In genomic region chr10:22648702-22649101, GRCm38 (mm10) we compare ENCODE assay signal across 21 mouse cellular contexts. TPM values are rescaled to one million over a fixed set of nuclear protein-coding genes. Genes with fewer than 3 reads are reported as not detected.
DNase-seq lines count a peak whose midpoint lies in the region; ATAC-seq and TF ChIP-seq lines count a peak whose summit lies in the region.
"Had no signal": no experiment of that assay in that cellular context is flagged by ENCODE, and none has a peak within 500 bp of the region (broad histone marks: within the 10 kb centered on the region; RNA-seq: fewer than 3 reads in every experiment).

No protein-coding gene starts in this region.

- peak; percentile 46 for DNase-seq in gastrocnemius, adult 2 months
- no peak for DNase-seq in gastrocnemius, postnatal 4 days (ENCODE audit: low spot score in 2 of 2)
- DNase-seq in kidney, adult 18-20 months, result peak; percentile 78
- peak; percentile 75 for DNase-seq in kidney, postnatal 14 days
- no peak for DNase-seq in lung, postnatal 0 days (ENCODE audit: low spot score)
- DNase-seq in layer of hippocampus, adult 2 months (ENCODE audit: low spot score in 2 of 2), result no peak
- DNase-seq: adrenal gland, postnatal 10 days; cerebellum, adult 2 months; heart, adult 2 months; layer of hippocampus, postnatal 36 days; lung, adult 18-20 months; midbrain, embryonic 14.5 days; retina, postnatal 1 day; right cerebral cortex, postnatal 4 days; thymus, adult 18-20 months had no signal

- no peak for ATAC-seq in embryonic facial prominence, embryonic 15.5 days (ENCODE audit: insufficient number of reproducible peaks, low FRiP score, low TSS enrichment, low read depth)
- ATAC-seq in midbrain, embryonic 16.5 days, result no peak
- no peak for ATAC-seq in lung, postnatal 0 days
- ATAC-seq: forebrain, embryonic 13.5 days had no signal

- 71% methylated on average over 4 of the region's 4 CpGs for WGBS in embryonic facial prominence, embryonic 15.5 days
- 83% methylated on average over 4 of the region's 4 CpGs for WGBS in midbrain, embryonic 16.5 days
- 67% methylated on average over 4 of the region's 4 CpGs for WGBS in lung, postnatal 0 days

- TF ChIP-seq CTCF in gastrocnemius, adult 2 months (IDR thresholded peaks at IDR 0.05), result no peak
- TF ChIP-seq CTCF in lung, postnatal 0 days (IDR thresholded peaks at IDR 0.05), result no peak
- no peak for TF ChIP-seq CTCF in layer of hippocampus, adult 2 months (conservative IDR thresholded peaks at IDR 0.05)

- H3K27me3 ChIP-seq in embryonic facial prominence, embryonic 15.5 days, result no peaks in the 10 kb centered on the region
- H3K27me3 ChIP-seq in midbrain, embryonic 16.5 days (ENCODE audit: control insufficient read depth, insufficient read depth, low read depth, low read length), result no peaks in the 10 kb centered on the region
- no peaks in the 10 kb centered on the region for H3K27me3 ChIP-seq in lung, postnatal 0 days (replicated peaks; ENCODE audit: insufficient read depth, low read length)
- H3K27me3 ChIP-seq: hindbrain, embryonic 13.5 days had no signal

- H3K4me3 ChIP-seq in gastrocnemius, adult 2 months, result no peak overlapping the region
- H3K4me3 ChIP-seq in embryonic facial prominence, embryonic 15.5 days (replicated peaks), result no peak overlapping the region
- no peak overlapping the region for H3K4me3 ChIP-seq in midbrain, embryonic 16.5 days (ENCODE audit: low read depth, low read length)
- no peak overlapping the region for H3K4me3 ChIP-seq in lung, postnatal 0 days (ENCODE audit: low read depth, low read length)
- H3K4me3 ChIP-seq in layer of hippocampus, adult 2 months, result no peak overlapping the region
- H3K4me3 ChIP-seq: forebrain, embryonic 13.5 days; heart, adult 2 months; hindbrain, embryonic 13.5 days had no signal

- H3K4me2 ChIP-seq in embryonic facial prominence, embryonic 15.5 days (replicated peaks), result no peak overlapping the region
- no peak overlapping the region for H3K4me2 ChIP-seq in midbrain, embryonic 16.5 days (ENCODE audit: low read length)
- H3K4me2 ChIP-seq in lung, postnatal 0 days (replicated peaks; ENCODE audit: low read depth, low read length), result no peak overlapping the region
- H3K4me2 ChIP-seq: forebrain, embryonic 13.5 days; hindbrain, embryonic 13.5 days had no signal

- H3K36me3 ChIP-seq in embryonic facial prominence, embryonic 15.5 days, result no peaks in the 10 kb centered on the region
- H3K36me3 ChIP-seq in midbrain, embryonic 16.5 days (ENCODE audit: control insufficient read depth, insufficient read depth, low read length), result no peaks in the 10 kb centered on the region
- no peaks in the 10 kb centered on the region for H3K36me3 ChIP-seq in lung, postnatal 0 days (ENCODE audit: insufficient read depth, low read length)
- H3K36me3 ChIP-seq: hindbrain, embryonic 13.5 days had no signal

- no peak for TF ChIP-seq EP300 in lung, postnatal 0 days (IDR thresholded peaks at IDR 0.05)

- peak overlapping the region; percentile 55 for H3K27ac ChIP-seq in gastrocnemius, adult 2 months
- H3K27ac ChIP-seq in embryonic facial prominence, embryonic 15.5 days (replicated peaks), result 0 out of 2 replicates have a peak overlapping the region, but pooled peaks have one; percentile 4
- H3K27ac ChIP-seq in midbrain, embryonic 16.5 days (ENCODE audit: low read length), result no peak overlapping the region
- H3K27ac ChIP-seq in lung, postnatal 0 days (ENCODE audit: low read length), result no peak overlapping the region
- no peak overlapping the region for H3K27ac ChIP-seq in layer of hippocampus, adult 2 months
- H3K27ac ChIP-seq: forebrain, embryonic 13.5 days; heart, adult 2 months; hindbrain, embryonic 13.5 days; macrophage had no signal

- H3K9me3 ChIP-seq in embryonic facial prominence, embryonic 15.5 days (replicated peaks), result no peaks in the 10 kb centered on the region
- no peaks in the 10 kb centered on the region for H3K9me3 ChIP-seq in midbrain, embryonic 16.5 days (replicated peaks; ENCODE audit: control insufficient read depth, low read length, poor library complexity, severe bottlenecking)
- H3K9me3 ChIP-seq in lung, postnatal 0 days (ENCODE audit: low read length), result no peaks in the 10 kb centered on the region
- H3K9me3 ChIP-seq: forebrain, embryonic 13.5 days; hindbrain, embryonic 13.5 days had no signal

- no peak overlapping the region for H3K9ac ChIP-seq in embryonic facial prominence, embryonic 15.5 days
- H3K9ac ChIP-seq in midbrain, embryonic 16.5 days (ENCODE audit: low read depth, low read length), result no peak overlapping the region
- no peak overlapping the region for H3K9ac ChIP-seq in lung, postnatal 0 days (replicated peaks; ENCODE audit: low read depth)
- H3K9ac ChIP-seq: forebrain, embryonic 13.5 days; hindbrain, embryonic 13.5 days had no signal

- H3K4me1 ChIP-seq in embryonic facial prominence, embryonic 15.5 days, result peaks cover 21% of the 10 kb centered on the region
- peaks cover 8% of the 10 kb centered on the region; the same call in 1 of the 2 replicates for H3K4me1 ChIP-seq in midbrain, embryonic 16.5 days (ENCODE audit: control insufficient read depth, insufficient read depth, low read length)
- no peaks in the 10 kb centered on the region for H3K4me1 ChIP-seq in lung, postnatal 0 days (ENCODE audit: insufficient read depth, low read depth, low read length)

- intact Hi-C loops in gastrocnemius, adult 2 months (cut with DNase I), result no loop called here

RNA-seq across cellular contexts. Expression of gene Slc2a12, which starts 3.9 kb away (rescaled TPM):
- 10 to 100 TPM; 13.3 to 13.8 TPM for total RNA-seq in gastrocnemius, adult 2 months (2021)
- 10 to 100 TPM; 13.0 to 13.2 TPM for total RNA-seq in gastrocnemius, postnatal 4 days (2021)
- 3.7 and 3.8 TPM in 2 replicates for polyA plus RNA-seq in embryonic facial prominence, embryonic 15.5 days (2015; fragmentation: Nextera tagmentation; extraction: Ambion mirVana)
- polyA plus RNA-seq in midbrain, embryonic 16.5 days (2015; fragmentation: Nextera tagmentation; extraction: Ambion mirVana), result 4.7 and 5.3 TPM in 2 replicates
- polyA plus RNA-seq in lung, postnatal 0 days (2015; fragmentation: Nextera tagmentation; extraction: Ambion mirVana), result 2.6 and 3.2 TPM in 2 replicates
- 1 to 10 TPM; 3.1 to 6.0 TPM for total RNA-seq in layer of hippocampus, adult 2 months (2021)
- total RNA-seq: neutrophil, adult 5-6 weeks had no signal

Comparison
In these comparisons a context has a peak if more than half of its experiments do, and no peak if none do; other contexts are left out.
1. DNase-seq: peak in gastrocnemius, adult 2 months (single experiment), kidney, adult 18-20 months (single experiment) and kidney, postnatal 14 days (single experiment); none in gastrocnemius, postnatal 4 days (0 of 2), lung, postnatal 0 days (single experiment) and layer of hippocampus, adult 2 months (0 of 2).
2. H3K27ac ChIP-seq: peak in gastrocnemius, adult 2 months (single experiment) and embryonic facial prominence, embryonic 15.5 days (single experiment); none in midbrain, embryonic 16.5 days (single experiment), lung, postnatal 0 days (single experiment) and layer of hippocampus, adult 2 months (single experiment).